Mouse (Mus musculus): ENCODE data around the gene Psg17.

- TF ChIP-seq CTCF (IDR thresholded peaks at IDR 0.05 in 2 of 3, conservative IDR thresholded peaks at IDR 0.05 in 1 of 3; ENCODE audit: control insufficient read depth in 1 of 3, insufficient read depth in 1 of 3, low read depth in 2 of 3, low read length in 3 of 3, poor library complexity in 1 of 3, severe bottlenecking in 1 of 3), result no peak
- no peak for TF ChIP-seq TCF12 (IDR thresholded peaks at IDR 0.05; ENCODE audit: low read depth, low read length)
- TF ChIP-seq ZMIZ1 (IDR thresholded peaks at IDR 0.05; ENCODE audit: low read depth, low read length), result no peak
- TF ChIP-seq POLR2A (IDR thresholded peaks at IDR 0.05; ENCODE audit: control insufficient read depth in 1 of 2, insufficient read depth in 1 of 2, low read depth in 1 of 2, low read length in 2 of 2, poor library complexity in 1 of 2), result no peak
- no peak for TF ChIP-seq EP300 (IDR thresholded peaks at IDR 0.05; ENCODE audit: low read depth in 1 of 2, low read length in 2 of 2)
- no peak for TF ChIP-seq JUND (IDR thresholded peaks at IDR 0.05; ENCODE audit: low read depth, low read length)
- no peak for TF ChIP-seq ELF1 (IDR thresholded peaks at IDR 0.05; ENCODE audit: low read depth, low read length)
- no peak for TF ChIP-seq KAT2A (conservative IDR thresholded peaks at IDR 0.05; ENCODE audit: low read depth, low read length)
- TF ChIP-seq SMC3 (IDR thresholded peaks at IDR 0.05; ENCODE audit: low read depth, low read length), result no peak
These were observed 10.9 kb upstream of the Psg17 start for GRCm38 (mm10) chr7:18832298-18832697.

All from MEL (cell line).